Mouse (Mus musculus) cerebellum, postnatal 25 days (tissue): Measurements from ENCODE around the gene Chic2.

Experiments used
- DNase-seq, 2 experiments: peaks; one replicate each; pipeline ENCODE4 v3.0.0; 2021; ENCODE audit warnings: mixed read lengths in 2 of 2

Chic2 gene

DNA sequence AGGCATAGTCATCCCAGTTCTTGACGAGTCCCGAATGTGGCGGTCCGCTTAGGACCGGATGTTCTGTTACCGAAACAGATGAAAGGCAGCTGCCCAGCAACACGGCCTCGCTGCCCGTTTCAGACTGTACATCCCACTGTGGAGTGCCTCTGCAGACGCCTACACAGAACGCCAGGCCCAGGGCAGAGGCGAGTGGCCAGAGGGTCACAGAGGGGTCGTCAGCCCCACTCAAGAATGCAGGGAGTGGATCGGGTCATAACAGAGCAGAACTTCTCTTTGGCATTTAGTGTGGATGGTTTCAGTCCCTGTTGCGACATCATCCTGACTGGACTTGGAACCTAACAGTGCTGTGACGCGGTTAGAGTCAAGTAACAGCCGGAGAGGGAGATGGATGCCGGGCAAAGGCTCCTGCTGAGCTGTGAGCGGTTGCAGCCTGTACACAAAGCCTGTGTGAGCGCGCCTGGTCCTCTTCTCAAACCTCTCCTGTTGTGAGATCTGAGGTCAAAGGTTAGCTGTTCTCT, 70.5 kb downstream of the Chic2 start:
- DNase-seq: no peak

DNA sequence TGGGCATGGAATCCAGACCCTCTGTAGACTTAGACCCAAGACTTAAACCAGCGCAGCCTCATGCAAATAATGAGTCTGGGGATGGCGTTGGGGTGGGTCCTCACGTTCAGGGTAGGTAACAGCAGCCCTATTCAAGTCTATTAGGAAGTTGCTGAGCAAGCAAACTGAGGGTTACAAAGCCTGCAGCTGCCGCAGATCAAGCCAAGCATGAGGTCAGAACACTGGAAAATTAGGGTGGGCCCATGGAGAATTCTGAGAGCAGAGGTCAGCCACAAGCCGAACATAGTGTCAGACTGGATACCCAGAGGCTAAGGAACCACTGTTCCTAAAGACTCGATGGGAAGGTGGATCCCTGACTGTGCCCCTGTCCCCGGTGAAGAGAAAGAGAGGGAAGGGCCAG, 73.2 kb downstream of the Chic2 start:
- DNase-seq: no peak

- DNase-seq: no peak
Observed at GRCm38 (mm10) chr5:74969341-74969740, 75.2 kb downstream of the Chic2 start.

DNA sequence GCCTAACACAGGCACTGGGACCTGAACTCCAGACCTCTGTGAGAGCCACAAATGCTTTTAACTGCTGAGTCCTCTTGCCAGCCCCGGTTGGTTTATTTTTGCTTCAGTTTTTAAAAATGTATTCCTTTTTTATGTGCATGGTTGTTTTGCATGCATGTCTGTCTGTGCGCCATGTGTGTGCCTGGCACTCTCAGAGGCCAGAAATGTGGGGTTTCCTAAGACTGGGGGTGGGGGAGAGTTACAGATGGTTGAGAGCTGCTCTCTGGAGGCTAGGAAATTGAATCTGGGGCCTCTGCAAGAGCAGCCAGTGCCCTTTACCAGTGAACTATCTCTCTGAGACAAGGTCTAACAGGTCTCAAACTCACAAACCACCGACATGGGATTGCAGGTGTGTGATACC, 76.7 kb downstream of the Chic2 start:
- DNase-seq: no peak

GRCm38 (mm10) chr5:74966891-74967290, 77.7 kb downstream of the Chic2 start:
- no peak for DNase-seq

DNA sequence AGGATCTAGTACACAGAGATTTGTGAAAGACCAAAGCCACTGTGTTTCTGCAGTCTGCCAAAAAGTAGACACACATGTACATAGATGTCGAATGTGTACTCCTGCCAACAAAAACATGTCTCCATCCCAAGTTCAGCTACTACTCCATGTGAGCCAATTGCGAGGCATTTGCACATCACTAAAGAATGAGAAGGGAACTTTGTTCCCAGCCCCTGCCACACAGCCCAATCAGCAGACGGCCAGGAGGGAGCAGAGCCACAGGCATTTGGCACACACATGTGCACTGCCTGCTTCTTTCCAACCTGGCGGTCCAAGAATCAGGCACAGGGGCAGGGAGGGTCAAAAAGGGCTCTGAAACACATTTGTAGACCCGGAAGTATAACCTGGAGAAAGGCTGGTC, 81.8 kb downstream of the Chic2 start:
- DNase-seq: no peak

- peak; percentile 60 to 77 for DNase-seq
Observed at GRCm38 (mm10) chr5:74960840-74961543, 83.6 kb downstream of the Chic2 start.

DNA sequence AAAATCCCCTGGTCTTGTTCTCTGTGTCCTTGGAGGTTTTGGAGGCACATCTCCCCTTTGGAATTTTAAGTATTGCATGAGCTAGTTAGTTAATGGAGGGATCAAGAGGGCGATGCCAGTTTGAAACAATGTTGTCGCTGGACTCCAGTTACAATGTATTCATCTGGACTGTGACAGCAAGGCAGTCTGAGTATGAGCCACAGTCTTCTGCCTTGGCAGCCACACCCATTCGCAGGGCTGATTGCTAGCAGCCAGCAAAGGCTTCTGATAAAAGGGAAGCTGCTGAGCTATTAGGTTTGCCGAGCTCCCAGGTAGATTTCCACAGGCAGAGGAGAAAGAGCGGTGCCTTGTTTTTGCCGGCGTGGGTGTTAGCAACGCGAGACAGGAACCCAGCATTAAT, 84.3 kb downstream of the Chic2 start:
- no peak for DNase-seq

DNA sequence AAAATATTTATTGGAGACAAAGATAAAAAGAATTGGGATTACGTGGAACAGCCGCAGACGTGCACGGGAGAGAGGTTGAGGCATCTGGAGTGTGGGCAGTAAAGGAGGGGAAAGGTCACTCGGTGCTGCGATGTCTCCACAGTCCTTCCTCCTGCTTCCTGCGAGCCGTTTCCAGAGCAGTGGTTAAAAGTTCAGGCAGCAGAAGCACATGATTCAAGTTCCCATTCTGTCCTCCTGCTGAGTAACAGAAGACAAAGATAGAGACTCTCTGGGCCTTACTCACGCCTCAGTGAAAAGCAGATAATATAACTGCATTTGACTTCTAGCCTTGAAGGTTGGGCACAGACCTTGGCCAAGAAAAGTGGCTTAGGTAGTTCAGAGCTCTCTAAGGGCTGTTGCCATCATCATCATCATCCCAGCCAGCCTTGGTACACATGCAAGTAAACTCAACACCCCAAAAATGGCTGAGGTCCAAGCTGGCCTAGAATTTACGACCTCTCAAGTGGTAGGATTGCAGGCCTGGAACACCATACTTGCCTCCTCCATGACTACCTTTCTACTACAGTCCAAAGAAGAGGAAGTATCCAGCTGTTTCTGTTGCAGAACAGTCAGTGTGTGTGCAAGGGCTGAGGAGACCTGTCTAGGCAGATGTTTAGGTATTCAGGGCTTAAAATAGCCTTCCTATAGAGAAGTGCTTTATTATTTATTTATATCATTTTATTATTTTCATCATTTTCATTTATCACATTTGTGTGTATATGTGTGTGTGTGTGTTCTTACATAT, 87.1 kb downstream of the Chic2 start:
- no peak for DNase-seq

GRCm38 (mm10) chr5:74956335-74956734, 88.2 kb downstream of the Chic2 start:
- no peak for DNase-seq

- DNase-seq: no peak
Observed at GRCm38 (mm10) chr5:74955565-74955964, 89.0 kb downstream of the Chic2 start.

DNA sequence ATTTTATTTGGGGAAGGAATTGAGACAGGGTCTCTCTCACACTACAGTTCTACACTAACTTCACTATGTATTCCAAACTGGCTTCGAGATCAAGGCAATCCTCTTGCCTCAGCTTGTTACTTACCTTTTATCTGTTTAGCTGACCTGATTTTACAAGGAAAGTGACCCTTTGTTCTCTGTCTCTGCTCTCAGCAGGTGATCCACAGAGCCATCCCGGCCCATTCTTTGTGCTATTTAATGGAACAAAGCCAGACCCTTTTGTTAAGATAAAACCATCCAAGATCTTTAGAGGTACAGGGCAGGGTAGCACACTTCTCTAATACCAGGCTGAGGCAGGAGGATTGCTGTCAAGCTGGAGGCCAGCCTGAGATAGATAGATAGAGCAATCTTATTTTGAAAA, 91.6 kb downstream of the Chic2 start:
- no peak for DNase-seq

DNA sequence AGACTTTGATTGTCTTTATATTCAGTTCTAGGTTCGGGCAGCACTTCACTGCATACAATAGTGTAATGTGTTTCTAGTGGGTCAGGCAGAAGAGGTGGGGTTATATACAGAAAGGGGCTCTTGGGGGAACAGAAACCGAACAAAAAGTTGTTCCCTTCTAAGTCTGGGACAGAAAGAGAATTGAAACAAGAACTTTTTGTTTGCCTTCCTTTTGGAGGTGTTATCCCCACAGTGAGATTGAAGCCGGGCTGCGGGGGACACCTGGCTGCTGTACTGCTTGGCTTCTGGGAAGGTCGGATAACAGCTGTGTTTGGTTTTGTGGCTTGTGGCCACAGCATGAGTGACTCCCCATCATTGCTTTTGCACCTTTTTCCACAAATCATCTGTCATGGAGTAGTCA, 93.2 kb downstream of the Chic2 start:
- DNase-seq: no peak

GRCm38 (mm10) chr5:74949298-74949697, 95.3 kb downstream of the Chic2 start:
- no peak for DNase-seq

- DNase-seq: no peak
Observed at GRCm38 (mm10) chr5:74948482-74948881, 96.1 kb downstream of the Chic2 start.
